Mouse (Mus musculus) liver, embryonic 14.5 days (tissue): Measurements from ENCODE around the gene Ezh2.

ENCODE experiments used
- CTCF ChIP-seq: IDR thresholded peaks from 2 replicates; pipeline ENCODE4 v1.5.1; 2016; ENCODE audit warnings: antibody characterized with exemption, low read depth, control low read depth
- EP300 ChIP-seq: IDR thresholded peaks from 2 replicates; pipeline ENCODE4 v1.6.1; 2016; ENCODE audit warnings: antibody characterized with exemption, low read depth

DNA sequence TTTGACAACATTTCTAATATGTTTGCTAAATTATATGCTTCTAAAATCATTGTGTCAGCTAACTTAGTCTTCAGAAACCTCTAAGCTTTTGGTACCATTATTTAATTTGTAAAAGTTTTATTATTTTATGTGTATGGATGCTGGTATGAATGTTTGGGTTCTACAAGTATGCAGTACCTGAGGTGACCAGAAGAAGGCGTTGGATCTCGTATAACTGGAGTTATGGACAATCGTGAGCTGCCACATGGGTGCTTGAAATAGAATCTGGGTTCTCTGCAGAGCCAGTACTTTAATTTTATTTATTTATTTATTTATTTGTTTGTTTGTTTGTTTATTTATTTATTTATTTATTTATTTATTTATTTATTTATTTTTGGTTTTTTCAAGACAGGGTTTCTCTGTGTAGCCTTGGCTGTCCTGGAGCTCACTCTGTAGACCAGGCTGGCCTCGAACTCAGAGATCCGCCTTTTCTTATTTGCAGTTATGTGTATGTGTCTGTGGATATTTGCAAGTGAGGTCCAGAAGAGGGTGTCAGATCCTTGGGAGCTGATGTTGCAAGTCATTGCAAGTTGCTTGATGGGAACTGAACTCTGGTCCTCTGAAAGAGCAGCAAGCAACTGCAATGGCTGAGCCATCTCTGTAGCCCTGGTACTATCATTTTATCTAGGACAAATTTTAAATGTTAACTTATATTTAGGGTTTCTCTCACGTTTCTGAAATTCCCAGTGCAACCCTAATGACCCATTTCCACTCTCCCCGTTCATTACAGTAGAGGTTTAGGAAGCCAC, 40.3 kb upstream of the Ezh2 start:
- peak; percentile 10; the same call in 1 of the 2 replicates for TF ChIP-seq CTCF
- no peak for TF ChIP-seq EP300
